In the genomic region with DNA sequence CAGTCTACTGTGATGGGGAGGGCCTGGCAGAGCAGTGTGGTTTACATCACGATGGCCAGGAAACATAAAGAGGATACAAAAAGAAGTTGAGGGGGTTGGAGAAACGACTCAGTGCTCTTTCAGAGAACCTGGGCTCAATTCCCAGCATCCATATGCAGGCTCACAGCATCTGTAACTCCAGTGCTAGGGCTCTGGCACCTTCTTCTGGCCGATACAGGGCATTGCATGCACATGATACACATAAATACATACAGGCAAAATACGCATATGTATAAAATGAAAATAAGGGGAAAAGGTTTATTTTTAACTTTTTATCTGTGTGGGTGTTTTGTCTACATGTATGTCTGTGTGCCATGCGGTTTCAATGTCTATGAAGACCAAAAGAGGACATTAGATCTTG, we compare ENCODE assay signal across 18 mouse cellular contexts. TPM values are rescaled to one million over a fixed set of nuclear protein-coding genes. Genes with fewer than 3 reads are reported as not detected.
DNase-seq lines count a peak whose midpoint lies in the region; ATAC-seq and TF ChIP-seq lines count a peak whose summit lies in the region.
"Had no signal": no experiment of that assay in that cellular context is flagged by ENCODE, and none has a peak within 500 bp of the region (broad histone marks: within the 10 kb centered on the region; RNA-seq: fewer than 3 reads in every experiment).

No protein-coding gene starts in this region.

- 0 out of 2 replicates have a peak, but pooled peaks cover 1% of the 10 kb centered on the region for H3K4me1 ChIP-seq in forebrain, embryonic 11.5 days (replicated peaks; ENCODE audit: control insufficient read depth, insufficient read depth, low read length)
- H3K4me1 ChIP-seq in forebrain, embryonic 10.5 days = peaks cover 9% of the 10 kb centered on the region; the same call in 1 of the 2 replicates
- H3K4me1 ChIP-seq: embryonic facial prominence, embryonic 13.5 days; limb, embryonic 15.5 days had no signal

- peak; percentile 4 for DNase-seq in forebrain, embryonic 11.5 days (ENCODE audit: low spot score)
- no peak for DNase-seq in forebrain, embryonic 10.5 days (ENCODE audit: extremely low spot score, low spot score)
- DNase-seq in layer of hippocampus, adult 2 months (ENCODE audit: low spot score in 2 of 2) = no peak
- DNase-seq in layer of hippocampus, postnatal 14 days (ENCODE audit: low spot score in 2 of 2) = no peak
- peak; percentile 20 for DNase-seq in 416B (ENCODE audit: low read depth)
- DNase-seq in R1 (ENCODE audit: low read depth, low spot score) = peak; percentile 54
- no peak for DNase-seq in ovary, postnatal 10 days (ENCODE audit: low spot score)
- DNase-seq in ovary, postnatal 36 days (ENCODE audit: low spot score) = no peak
- DNase-seq: B cell, adult 2 months; cerebellum, adult 11-12 months; heart, postnatal 36 days; kidney, postnatal 10 days; lung, postnatal 36 days had no signal

- H3K36me3 ChIP-seq in forebrain, embryonic 11.5 days (ENCODE audit: control insufficient read depth, insufficient read depth, low read length) = no peaks in the 10 kb centered on the region
- no peaks in the 10 kb centered on the region for H3K36me3 ChIP-seq in forebrain, embryonic 10.5 days (replicated peaks)
- H3K36me3 ChIP-seq: embryonic facial prominence, embryonic 13.5 days; heart, embryonic 12.5 days; limb, embryonic 15.5 days; midbrain, embryonic 10.5 days had no signal

- H3K9me3 ChIP-seq in forebrain, embryonic 11.5 days (ENCODE audit: control insufficient read depth, low read length) = no peaks in the 10 kb centered on the region
- peaks cover 4% of the 10 kb centered on the region; the same call in 1 of the 2 replicates for H3K9me3 ChIP-seq in forebrain, embryonic 10.5 days
- H3K9me3 ChIP-seq: embryonic facial prominence, embryonic 13.5 days; limb, embryonic 15.5 days; midbrain, embryonic 10.5 days had no signal

- TF ChIP-seq CTCF in layer of hippocampus, adult 2 months (conservative IDR thresholded peaks at IDR 0.05) = peak; percentile 39

- no peaks in the 10 kb centered on the region for H3K27me3 ChIP-seq in forebrain, embryonic 11.5 days (ENCODE audit: control insufficient read depth, insufficient read depth, low read length)
- no peaks in the 10 kb centered on the region for H3K27me3 ChIP-seq in forebrain, embryonic 10.5 days (ENCODE audit: poor library complexity, severe bottlenecking)
- H3K27me3 ChIP-seq: embryonic facial prominence, embryonic 13.5 days; heart, embryonic 12.5 days; limb, embryonic 15.5 days had no signal

- H3K4me3 ChIP-seq in forebrain, embryonic 11.5 days (ENCODE audit: low read depth, low read length) = no peak overlapping the region
- H3K4me3 ChIP-seq in forebrain, embryonic 10.5 days = no peak overlapping the region
- H3K4me3 ChIP-seq in layer of hippocampus, adult 2 months = no peak overlapping the region
- H3K4me3 ChIP-seq: embryonic facial prominence, embryonic 13.5 days; heart, embryonic 12.5 days; limb, embryonic 15.5 days; midbrain, embryonic 10.5 days; myocyte had no signal

- WGBS in forebrain, embryonic 11.5 days = 90% methylated on average over 5 of the region's 5 CpGs
- WGBS in forebrain, embryonic 10.5 days = 90% methylated on average over 5 of the region's 5 CpGs

- H3K4me2 ChIP-seq in forebrain, embryonic 11.5 days (ENCODE audit: low read depth, low read length, severe bottlenecking) = no peak overlapping the region
- H3K4me2 ChIP-seq: embryonic facial prominence, embryonic 13.5 days; heart, embryonic 12.5 days; limb, embryonic 15.5 days had no signal

- H3K27ac ChIP-seq in forebrain, embryonic 11.5 days (ENCODE audit: low read depth, low read length) = no peak overlapping the region
- H3K27ac ChIP-seq in forebrain, embryonic 10.5 days = no peak overlapping the region
- H3K27ac ChIP-seq in layer of hippocampus, adult 2 months = no peak overlapping the region
- H3K27ac ChIP-seq: embryonic facial prominence, embryonic 13.5 days; limb, embryonic 15.5 days; midbrain, embryonic 10.5 days had no signal

- ATAC-seq in forebrain, embryonic 11.5 days (replicated peaks; ENCODE audit: low FRiP score) = no peak

- no peak overlapping the region for H3K9ac ChIP-seq in forebrain, embryonic 11.5 days (ENCODE audit: low read length)
- H3K9ac ChIP-seq: embryonic facial prominence, embryonic 13.5 days; heart, embryonic 12.5 days; limb, embryonic 15.5 days had no signal

RNA-seq across cellular contexts. Expression of a gene that starts 13.6 kb away (rescaled TPM):
- 36.0 and 42.7 TPM in 2 replicates for polyA plus RNA-seq in forebrain, embryonic 11.5 days (2014; fragmentation: Nextera tagmentation; extraction: Ambion mirVana)
- polyA plus RNA-seq in forebrain, embryonic 10.5 days (2016; fragmentation: Nextera tagmentation; extraction: Ambion mirVana) = 23.8 and 24.2 TPM in 2 replicates
- total RNA-seq in layer of hippocampus, adult 2 months (2021) = 10 to 100 TPM; 22.6 to 25.0 TPM
- total RNA-seq in layer of hippocampus, postnatal 14 days (2021) = 10 to 100 TPM; 29.8 to 30.1 TPM

Comparison
In these comparisons a context has a peak if more than half of its experiments do, and no peak if none do; other contexts are left out.
1. DNase-seq: peak in forebrain, embryonic 11.5 days (single experiment), 416B (single experiment) and R1 (single experiment); none in forebrain, embryonic 10.5 days (single experiment), layer of hippocampus, adult 2 months (0 of 2), layer of hippocampus, postnatal 14 days (0 of 2), ovary, postnatal 10 days (single experiment) and ovary, postnatal 36 days (single experiment).